Mouse (Mus musculus): ENCODE results near the gene Slc35e3. TPM values are rescaled to one million over a fixed set of nuclear protein-coding genes. Genes with fewer than 3 reads are reported as not detected.
"Not testable (repeated sequence)": the region's sequence is repeated elsewhere in the genome, so short reads cannot be mapped to it uniquely, and the experiment has no call there.

Gene Slc35e3
- polyA plus RNA-seq, 1 experiment from 2014 or later, result 12.5 TPM

GRCm38 (mm10) chr10:117738928-117739647 is 7.1 kb downstream of the Slc35e3 start:
- H3K4me3 ChIP-seq (ENCODE audit: low read length), result no peak overlapping the region
- no peak overlapping the region for H3K9ac ChIP-seq (ENCODE audit: low read depth, low read length)
- no peak for ATAC-seq (ENCODE audit: low FRiP score, low TSS enrichment)
- peaks cover 24% of the 10 kb centered on the region for H3K36me3 ChIP-seq (ENCODE audit: control insufficient read depth, insufficient read depth, low read length)
- no peaks in the 10 kb centered on the region for H3K27me3 ChIP-seq (ENCODE audit: control insufficient read depth, insufficient read depth, low read length)
- no peak overlapping the region for H3K4me2 ChIP-seq (replicated peaks; ENCODE audit: low read depth, low read length)
- H3K9me3 ChIP-seq (ENCODE audit: control insufficient read depth, low read length), result no peaks in the 10 kb centered on the region
- no peak overlapping the region for H3K27ac ChIP-seq (ENCODE audit: low read depth, low read length)
- WGBS, result 94% methylated on average over 15 of the region's 15 CpGs
- H3K4me1 ChIP-seq (ENCODE audit: control insufficient read depth, insufficient read depth, low read length), result no peaks in the 10 kb centered on the region

GRCm38 (mm10) chr10:117738140-117738921 is 7.8 kb downstream of the Slc35e3 start:
- H3K36me3 ChIP-seq (ENCODE audit: control insufficient read depth, insufficient read depth, low read length), result peaks cover 24% of the 10 kb centered on the region

GRCm38 (mm10) chr10:117737498-117737897 is 8.7 kb downstream of the Slc35e3 start:
- not testable (repeated sequence) for H3K4me3 ChIP-seq (ENCODE audit: low read length); H3K4me2 ChIP-seq (replicated peaks; ENCODE audit: low read depth, low read length); H3K4me1 ChIP-seq (ENCODE audit: control insufficient read depth, insufficient read depth, low read length); H3K9ac ChIP-seq (ENCODE audit: low read depth, low read length); H3K27ac ChIP-seq (ENCODE audit: low read depth, low read length); H3K9me3 ChIP-seq (ENCODE audit: control insufficient read depth, low read length); H3K27me3 ChIP-seq (ENCODE audit: control insufficient read depth, insufficient read depth, low read length); ATAC-seq (ENCODE audit: low FRiP score, low TSS enrichment)
- 95% methylated on average over 8 of the region's 8 CpGs for WGBS
- peaks cover 24% of the 10 kb centered on the region for H3K36me3 ChIP-seq (ENCODE audit: control insufficient read depth, insufficient read depth, low read length)

More at GRCm38 (mm10) chr10:117738140-117738921, 7.8 kb downstream of the Slc35e3 start:
- Histone ChIP-seq H3K9ac (ENCODE audit: low read depth, low read length) (no peak overlapping the region), H3K27me3 (ENCODE audit: control insufficient read depth, insufficient read depth, low read length) (no peaks in the 10 kb centered on the region), H3K9me3 (ENCODE audit: control insufficient read depth, low read length) (no peaks in the 10 kb centered on the region), H3K4me3 (ENCODE audit: low read length) (no peak overlapping the region), H3K27ac (ENCODE audit: low read depth, low read length) (no peak overlapping the region), H3K4me1 (ENCODE audit: control insufficient read depth, insufficient read depth, low read length) (no peaks in the 10 kb centered on the region), H3K4me2 (replicated peaks; ENCODE audit: low read depth, low read length) (no peak overlapping the region)
- ATAC-seq (ENCODE audit: low FRiP score, low TSS enrichment), result no peak
- 90% methylated on average over 13 of the region's 13 CpGs for WGBS

GRCm38 (mm10) chr10:117737075-117737474 is 9.1 kb downstream of the Slc35e3 start:
- Histone ChIP-seq H3K4me2 (replicated peaks; ENCODE audit: low read depth, low read length) (no peak overlapping the region), H3K9ac (ENCODE audit: low read depth, low read length) (no peak overlapping the region), H3K4me3 (ENCODE audit: low read length) (no peak overlapping the region), H3K9me3 (ENCODE audit: control insufficient read depth, low read length) (no peaks in the 10 kb centered on the region), H3K27me3 (ENCODE audit: control insufficient read depth, insufficient read depth, low read length) (no peaks in the 10 kb centered on the region), H3K4me1 (ENCODE audit: control insufficient read depth, insufficient read depth, low read length) (no peaks in the 10 kb centered on the region), H3K36me3 (ENCODE audit: control insufficient read depth, insufficient read depth, low read length) (peaks cover 24% of the 10 kb centered on the region), H3K27ac (ENCODE audit: low read depth, low read length) (no peak overlapping the region)
- no peak for ATAC-seq (ENCODE audit: low FRiP score, low TSS enrichment)
- 83% methylated on average over 4 of the region's 4 CpGs for WGBS

- Histone ChIP-seq H3K9me3 (ENCODE audit: control insufficient read depth, low read length) (no peaks in the 10 kb centered on the region), H3K9ac (ENCODE audit: low read depth, low read length) (no peak overlapping the region), H3K36me3 (ENCODE audit: control insufficient read depth, insufficient read depth, low read length) (peaks cover 24% of the 10 kb centered on the region), H3K4me2 (replicated peaks; ENCODE audit: low read depth, low read length) (no peak overlapping the region), H3K27me3 (ENCODE audit: control insufficient read depth, insufficient read depth, low read length) (no peaks in the 10 kb centered on the region), H3K4me1 (ENCODE audit: control insufficient read depth, insufficient read depth, low read length) (no peaks in the 10 kb centered on the region), H3K4me3 (ENCODE audit: low read length) (no peak overlapping the region), H3K27ac (ENCODE audit: low read depth, low read length) (no peak overlapping the region)
- no peak for ATAC-seq (ENCODE audit: low FRiP score, low TSS enrichment)
- 92% methylated on average over 5 of the region's 5 CpGs for WGBS
These were observed 9.6 kb downstream of the Slc35e3 start for GRCm38 (mm10) chr10:117736573-117736972.

GRCm38 (mm10) chr10:117735396-117735795 is 10.8 kb downstream of the Slc35e3 start:
- not testable (repeated sequence) for H3K9ac ChIP-seq (ENCODE audit: low read depth, low read length); H3K4me2 ChIP-seq (replicated peaks; ENCODE audit: low read depth, low read length); H3K27me3 ChIP-seq (ENCODE audit: control insufficient read depth, insufficient read depth, low read length); H3K4me3 ChIP-seq (ENCODE audit: low read length); H3K9me3 ChIP-seq (ENCODE audit: control insufficient read depth, low read length); ATAC-seq (ENCODE audit: low FRiP score, low TSS enrichment); H3K27ac ChIP-seq (ENCODE audit: low read depth, low read length); H3K4me1 ChIP-seq (ENCODE audit: control insufficient read depth, insufficient read depth, low read length)
- WGBS, result 93% methylated on average over 11 of the region's 12 CpGs
- peaks cover 24% of the 10 kb centered on the region for H3K36me3 ChIP-seq (ENCODE audit: control insufficient read depth, insufficient read depth, low read length)

- WGBS, result 82% methylated on average over 9 of the region's 10 CpGs
- ATAC-seq (ENCODE audit: low FRiP score, low TSS enrichment); H3K9me3 ChIP-seq (ENCODE audit: control insufficient read depth, low read length): not testable (repeated sequence)
These were observed 11.9 kb downstream of the Slc35e3 start for GRCm38 (mm10) chr10:117734104-117734852.

GRCm38 (mm10) chr10:117733626-117734025 is 12.5 kb downstream of the Slc35e3 start:
- H3K27ac ChIP-seq (ENCODE audit: low read depth, low read length); H3K27me3 ChIP-seq (ENCODE audit: control insufficient read depth, insufficient read depth, low read length); H3K4me1 ChIP-seq (ENCODE audit: control insufficient read depth, insufficient read depth, low read length); H3K9me3 ChIP-seq (ENCODE audit: control insufficient read depth, low read length); H3K4me3 ChIP-seq (ENCODE audit: low read length); ATAC-seq (ENCODE audit: low FRiP score, low TSS enrichment); H3K9ac ChIP-seq (ENCODE audit: low read depth, low read length); H3K4me2 ChIP-seq (replicated peaks; ENCODE audit: low read depth, low read length): not testable (repeated sequence)
- peaks cover 15% of the 10 kb centered on the region for H3K36me3 ChIP-seq (ENCODE audit: control insufficient read depth, insufficient read depth, low read length)
- WGBS, result 90% methylated on average over 8 of the region's 8 CpGs

More at GRCm38 (mm10) chr10:117734104-117734852, 11.9 kb downstream of the Slc35e3 start:
- peaks cover 20% of the 10 kb centered on the region for H3K36me3 ChIP-seq (ENCODE audit: control insufficient read depth, insufficient read depth, low read length)
- not testable (repeated sequence) for H3K4me1 ChIP-seq (ENCODE audit: control insufficient read depth, insufficient read depth, low read length); H3K4me3 ChIP-seq (ENCODE audit: low read length); H3K9ac ChIP-seq (ENCODE audit: low read depth, low read length); H3K27me3 ChIP-seq (ENCODE audit: control insufficient read depth, insufficient read depth, low read length); H3K27ac ChIP-seq (ENCODE audit: low read depth, low read length); H3K4me2 ChIP-seq (replicated peaks; ENCODE audit: low read depth, low read length)

Data from kidney, embryonic 14.5 days (tissue).